Mouse (Mus musculus): ENCODE data around the gene Junb. TPM values are rescaled to one million over a fixed set of nuclear protein-coding genes. Genes with fewer than 3 reads are reported as not detected.

The Junb gene
- 127 and 330 TPM in 2 replicates for polyA plus RNA-seq (2021; fragmentation: Nextera tagmentation)
- long read RNA-seq, experiment 1, transcript Junb-201 (1 exons, 1,809 nt) = major isoform, 915 of 915 reads
- long read RNA-seq, experiment 1, partial matches to known transcripts = 0 of 915 reads
- long read RNA-seq, experiment 1, other reads (novel, unspliced or antisense) = 0 of 915 reads
- long read RNA-seq, experiment 2, transcript Junb-201 (1 exons, 1,809 nt) = major isoform, 240 of 241 reads
- long read RNA-seq, experiment 2, partial matches to known transcripts = 0 of 241 reads
- long read RNA-seq, experiment 2, other reads (novel, unspliced or antisense) = 1 of 241 reads

GRCm38 (mm10) chr8:84978248-84978940 lies at the start of gene Junb:
TSS of gene Junb (minus strand) at chr8:84978718.

GRCm38 (mm10) chr8:85026670-85027515 lies 48.4 kb upstream of the Junb start, which contains the start of gene Trir:
TSS of gene Trir (plus strand) at chr8:85026823.

GRCm38 (mm10) chr8:85025098-85025932 lies 46.8 kb upstream of the Junb start, which contains the start of gene Asna1:
TSS of gene Asna1 (minus strand) at chr8:85025281.

GRCm38 (mm10) chr8:85014431-85014830 lies 35.9 kb upstream of the Junb start, which contains the start of gene Best2:
TSS of gene Best2 (minus strand) at chr8:85014531.

GRCm38 (mm10) chr8:84990349-84990748 lies 11.8 kb upstream of the Junb start, which contains the start of gene Hook2:
TSS of gene Hook2 (plus strand) at chr8:84990603.

GRCm38 (mm10) chr8:84969241-84970134 lies 9.0 kb downstream of the Junb start, which contains the start of the genes Gm49661, Prdx2 and Rnaseh2a:
TSS of gene Gm49661 (minus strand) at chr8:84969433.
TSS of gene Prdx2 (plus strand) at chr8:84969587.
TSS of gene Rnaseh2a (minus strand) at chr8:84969767.

GRCm38 (mm10) chr8:84946528-84947240 lies 31.8 kb downstream of the Junb start, which contains the start of gene Rtbdn:
TSS of gene Rtbdn (plus strand) at chr8:84946991.

GRCm38 (mm10) chr8:84936962-84937546 lies 41.5 kb downstream of the Junb start, which contains the start of gene Mast1:
TSS of gene Mast1 (minus strand) at chr8:84937359.

Other genes starting within 250 kb of the Junb start
- gene Nfix, start 178.4 kb downstream of the Junb start, polyA plus RNA-seq (2021; fragmentation: Nextera tagmentation) = 137 and 163 TPM in 2 replicates
- gene Dand5, start 155.9 kb downstream of the Junb start, polyA plus RNA-seq (2021; fragmentation: Nextera tagmentation) = 19.8 and 22.2 TPM in 2 replicates
- gene Gadd45gip1, start 147.2 kb downstream of the Junb start, polyA plus RNA-seq (2021; fragmentation: Nextera tagmentation) = 46.3 and 55.1 TPM in 2 replicates
- gene Rad23a, start 138.1 kb downstream of the Junb start, polyA plus RNA-seq (2021; fragmentation: Nextera tagmentation) = 149 and 190 TPM in 2 replicates
- 138 and 151 TPM in 2 replicates for gene Calr, start 131.8 kb downstream of the Junb start, polyA plus RNA-seq (2021; fragmentation: Nextera tagmentation)
- 20.6 and 22.2 TPM in 2 replicates for gene Farsa, start 121.7 kb downstream of the Junb start, polyA plus RNA-seq (2021; fragmentation: Nextera tagmentation)
- 7.5 and 8.4 TPM in 2 replicates for gene Syce2, start 106.6 kb downstream of the Junb start, polyA plus RNA-seq (2021; fragmentation: Nextera tagmentation)
- gene Gcdh, start 84.8 kb downstream of the Junb start, polyA plus RNA-seq (2021; fragmentation: Nextera tagmentation) = 19.7 and 26.0 TPM in 2 replicates
- gene Klf1, start 76.8 kb downstream of the Junb start, polyA plus RNA-seq (2021; fragmentation: Nextera tagmentation) = 0.12 and 0.31 TPM in 2 replicates
- 4.7 and 4.8 TPM in 2 replicates for gene Dnase2a, start 70.2 kb downstream of the Junb start, polyA plus RNA-seq (2021; fragmentation: Nextera tagmentation)
- 9.3 and 21.9 TPM in 2 replicates for gene Mast1, start 41.4 kb downstream of the Junb start, polyA plus RNA-seq (2021; fragmentation: Nextera tagmentation)
- gene Rtbdn, start 31.7 kb downstream of the Junb start, polyA plus RNA-seq (2021; fragmentation: Nextera tagmentation) = 0.22 and 0.26 TPM in 2 replicates
- not detected in 2 replicates for gene Gm49661, start 9.3 kb downstream of the Junb start, polyA plus RNA-seq (2021; fragmentation: Nextera tagmentation)
- gene Prdx2, start 9.1 kb downstream of the Junb start, polyA plus RNA-seq (2021; fragmentation: Nextera tagmentation) = 606 and 755 TPM in 2 replicates
- gene Rnaseh2a, start 9.0 kb downstream of the Junb start, polyA plus RNA-seq (2021; fragmentation: Nextera tagmentation) = 49.5 and 54.5 TPM in 2 replicates
- 4.2 and 6.7 TPM in 2 replicates for gene Hook2, start 11.9 kb upstream of the Junb start, polyA plus RNA-seq (2021; fragmentation: Nextera tagmentation)
- not detected in 2 replicates for gene Best2, start 35.8 kb upstream of the Junb start, polyA plus RNA-seq (2021; fragmentation: Nextera tagmentation)
- gene Asna1, start 46.6 kb upstream of the Junb start, polyA plus RNA-seq (2021; fragmentation: Nextera tagmentation) = 30.3 and 93.5 TPM in 2 replicates
- 31.7 and 158 TPM in 2 replicates for gene Trir, start 48.1 kb upstream of the Junb start, polyA plus RNA-seq (2021; fragmentation: Nextera tagmentation)
- gene Tnpo2, start 58.2 kb upstream of the Junb start, polyA plus RNA-seq (2021; fragmentation: Nextera tagmentation) = 25.2 and 34.4 TPM in 2 replicates
- gene Fbxw9, start 81.3 kb upstream of the Junb start, polyA plus RNA-seq (2021; fragmentation: Nextera tagmentation) = 12.5 and 21.0 TPM in 2 replicates
- gene Gm5741, start 89.3 kb upstream of the Junb start, polyA plus RNA-seq (2021; fragmentation: Nextera tagmentation) = not detected in 2 replicates
- gene Dhps, start 93.0 kb upstream of the Junb start, polyA plus RNA-seq (2021; fragmentation: Nextera tagmentation) = 72.9 and 74.5 TPM in 2 replicates
- 114 and 122 TPM in 2 replicates for gene Wdr83os, start 102.0 kb upstream of the Junb start, polyA plus RNA-seq (2021; fragmentation: Nextera tagmentation)
- 30.0 and 38.6 TPM in 2 replicates for gene Wdr83, start 102.6 kb upstream of the Junb start, polyA plus RNA-seq (2021; fragmentation: Nextera tagmentation)
- gene Man2b1, start 104.6 kb upstream of the Junb start, polyA plus RNA-seq (2021; fragmentation: Nextera tagmentation) = 13.9 and 19.1 TPM in 2 replicates
- 1.3 and 1.7 TPM in 2 replicates for gene Zfp791, start 144.4 kb upstream of the Junb start, polyA plus RNA-seq (2021; fragmentation: Nextera tagmentation)
- gene Cks1brt, start 173.2 kb upstream of the Junb start, polyA plus RNA-seq (2021; fragmentation: Nextera tagmentation) = not detected in 2 replicates
- gene Olfr371, start 247.3 kb upstream of the Junb start, polyA plus RNA-seq (2021; fragmentation: Nextera tagmentation) = not detected in 2 replicates